Mouse (Mus musculus): ENCODE measurements around the gene Acadvl.

Gene Acadvl

DNA sequence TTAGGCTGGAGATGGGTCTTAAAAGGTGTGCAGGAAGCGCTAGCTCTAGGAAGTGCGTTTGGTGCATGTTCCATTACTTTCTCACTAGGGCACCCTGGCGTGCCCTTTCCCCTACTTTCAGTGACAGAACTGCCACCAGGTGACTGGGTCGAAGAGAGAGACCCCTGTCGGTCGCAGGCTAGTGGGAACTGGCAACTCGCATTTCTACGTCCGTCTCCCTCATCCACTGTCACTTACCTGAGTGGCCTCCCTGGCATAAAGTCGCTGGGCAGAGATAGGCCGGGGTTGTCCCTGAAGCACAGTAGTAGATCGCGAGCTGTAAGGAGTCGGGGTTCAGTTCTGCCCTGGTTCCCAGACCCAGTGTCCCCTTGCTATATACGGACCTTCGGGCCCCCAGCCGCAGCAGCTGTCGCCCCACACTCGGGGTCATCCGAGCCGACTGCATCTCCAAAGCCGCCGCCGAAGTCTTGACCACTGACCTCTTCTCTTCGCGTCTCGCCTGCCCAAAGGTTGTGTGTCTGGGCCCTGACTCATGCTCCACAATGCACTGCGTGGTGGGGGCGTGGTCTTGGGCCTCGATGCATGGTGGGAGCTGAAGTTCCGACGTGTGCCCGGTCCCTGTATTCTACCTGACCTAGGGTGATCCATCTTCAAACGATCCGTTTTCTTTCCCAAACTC is at the start of gene Acadvl:
Gene Acadvl, minus strand, starts transcription at position 532 of the 679 bp plus-strand sequence.
- peak; percentile 91 to 92 for DNase-seq

DNA sequence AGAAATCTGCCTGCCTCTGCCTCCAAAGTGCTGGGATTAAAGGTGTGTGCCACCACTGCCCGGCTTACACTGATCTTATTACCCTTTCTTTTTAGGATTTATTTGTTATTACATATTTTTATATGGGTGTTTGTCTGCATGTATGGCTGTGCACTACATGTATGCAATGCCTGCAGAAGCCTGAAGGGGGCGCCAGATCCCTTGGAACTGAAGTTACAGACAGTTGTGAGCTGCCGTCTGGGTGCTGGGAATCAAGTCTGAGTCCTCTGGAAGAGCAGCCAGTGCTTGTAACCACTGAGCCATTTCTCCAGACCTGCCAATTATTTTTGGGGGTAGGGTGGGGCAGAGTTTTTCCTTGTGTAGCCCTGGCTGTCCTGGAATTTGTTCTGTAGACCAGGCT is 47.8 kb upstream of the Acadvl start:
- no peak for DNase-seq

DNA sequence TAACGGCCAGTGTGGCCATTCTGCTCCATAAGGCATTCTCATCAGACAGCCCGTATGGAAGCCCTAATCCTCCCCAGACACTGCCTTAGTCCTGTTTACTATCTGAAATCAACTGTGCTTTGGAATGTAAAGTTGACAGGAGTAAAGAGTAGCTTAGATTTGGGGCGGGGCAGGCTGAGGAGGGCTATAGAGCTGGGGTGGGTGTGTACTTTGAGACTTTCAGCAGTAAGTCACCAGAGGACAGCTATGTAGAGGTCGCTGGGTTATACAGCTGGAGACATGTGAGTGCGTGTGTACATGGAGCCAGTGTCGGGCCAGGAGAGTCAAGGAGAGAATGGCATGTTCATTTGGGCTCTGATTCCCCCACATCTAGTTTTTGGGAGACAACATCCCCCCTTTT is 44.7 kb upstream of the Acadvl start:
- no peak for DNase-seq

DNA sequence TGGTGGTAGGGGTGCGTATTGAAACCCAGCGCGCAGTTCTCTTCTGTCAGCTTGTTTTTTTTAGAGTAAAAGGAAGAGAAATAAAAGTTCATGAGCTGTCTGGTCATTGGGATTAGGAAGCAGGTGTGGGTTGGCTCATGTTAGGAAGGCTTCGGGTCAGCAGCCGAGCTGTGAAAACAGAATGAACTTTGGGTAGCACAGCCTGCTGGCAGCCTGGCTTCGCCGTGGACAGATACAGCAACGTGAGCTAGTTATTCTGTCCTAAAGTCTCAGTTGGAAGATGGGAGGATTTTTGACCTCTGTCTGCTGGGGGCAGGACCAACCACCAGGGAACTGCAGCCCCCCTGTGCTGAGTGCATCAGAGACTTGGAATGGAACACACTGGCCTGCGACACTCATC is 42.6 kb upstream of the Acadvl start:
- no peak for DNase-seq

DNA sequence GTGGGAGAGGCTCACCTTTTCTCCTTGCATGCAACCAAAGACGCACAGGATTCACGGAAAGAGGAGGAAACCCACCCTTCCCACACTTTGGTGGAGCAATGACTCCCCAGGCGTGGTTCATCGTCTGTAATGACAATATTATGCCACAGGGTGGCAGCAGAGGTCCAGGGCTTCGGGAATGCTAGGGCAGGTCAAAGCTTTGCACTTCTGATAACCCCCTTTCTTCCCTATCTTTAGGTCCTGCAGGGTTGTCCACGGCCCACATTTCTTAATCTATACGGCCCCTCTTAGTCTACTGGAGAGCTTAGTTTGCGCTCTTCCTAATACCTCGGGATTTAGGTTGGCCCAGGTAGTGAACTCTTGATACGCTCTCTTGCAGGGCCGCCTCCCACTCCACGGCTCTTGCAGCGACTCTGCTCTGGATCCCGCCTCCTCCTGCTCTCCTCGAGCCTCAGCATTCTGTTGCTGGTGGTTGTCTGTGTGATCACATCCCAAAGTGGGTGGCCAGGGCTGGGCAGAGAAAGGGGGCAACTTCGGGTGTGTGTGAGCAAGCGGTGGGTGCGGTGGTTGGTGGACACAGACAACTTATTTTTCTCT is 40.5 kb upstream of the Acadvl start:
- peak; percentile 90 to 91 for DNase-seq

DNA sequence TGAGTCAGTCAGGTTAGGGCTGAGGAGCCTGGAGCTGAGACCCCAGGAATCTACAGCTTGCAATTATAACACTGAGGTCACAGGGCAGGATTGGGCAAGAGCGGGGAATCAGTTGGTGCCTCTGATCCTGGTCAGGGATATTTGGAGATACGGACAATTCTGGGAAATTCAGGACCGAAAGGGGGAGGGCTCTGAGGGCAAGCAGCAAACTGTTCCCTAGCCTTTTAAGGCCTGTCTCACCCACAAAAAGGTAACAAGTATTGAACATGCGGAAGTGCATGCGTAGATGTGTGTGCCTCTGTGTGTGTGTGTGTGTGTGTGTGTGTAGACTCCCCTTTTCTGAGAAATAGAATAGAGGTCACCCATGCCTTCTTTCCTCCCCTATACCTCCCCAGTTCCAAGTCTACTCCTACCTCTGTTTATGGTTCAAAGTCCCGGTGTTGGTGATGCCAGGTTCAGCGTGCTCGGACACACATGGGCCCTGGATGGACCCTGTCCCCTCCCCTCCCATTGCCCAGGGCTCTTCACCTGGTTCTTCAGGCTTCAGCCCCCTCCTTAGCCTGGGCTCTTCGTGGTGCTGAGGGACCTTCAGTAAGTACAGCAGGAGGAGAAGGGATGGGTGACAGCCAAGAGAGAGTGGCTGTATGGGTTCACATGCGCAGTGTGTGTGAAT is 38.8 kb upstream of the Acadvl start, which contains the start of gene Asgr1:
Gene Asgr1, plus strand, starts transcription at position 188 of the 673 bp plus-strand sequence.
- DNase-seq = no peak

DNA sequence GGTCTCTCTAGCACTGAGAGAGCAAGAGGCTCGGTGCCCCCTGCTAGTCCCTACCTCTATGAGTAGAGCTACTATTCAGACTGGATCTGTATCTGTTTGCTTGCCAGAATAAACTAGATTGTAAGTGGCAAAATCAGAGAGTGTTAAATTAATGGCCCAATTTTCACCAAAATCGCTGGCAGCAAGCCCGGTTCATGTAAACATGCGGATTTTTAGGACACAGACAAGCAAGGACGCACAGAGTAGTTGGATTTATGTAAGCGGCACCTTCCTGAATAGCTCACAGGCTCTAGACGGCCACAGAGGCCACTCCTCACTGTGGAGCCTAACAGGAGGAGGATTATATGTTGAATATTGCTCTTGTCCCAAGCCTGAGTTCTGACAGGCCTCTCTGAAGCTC is 37.9 kb upstream of the Acadvl start:
- peak in 1 of 2 experiments; percentile 49 for DNase-seq

DNA sequence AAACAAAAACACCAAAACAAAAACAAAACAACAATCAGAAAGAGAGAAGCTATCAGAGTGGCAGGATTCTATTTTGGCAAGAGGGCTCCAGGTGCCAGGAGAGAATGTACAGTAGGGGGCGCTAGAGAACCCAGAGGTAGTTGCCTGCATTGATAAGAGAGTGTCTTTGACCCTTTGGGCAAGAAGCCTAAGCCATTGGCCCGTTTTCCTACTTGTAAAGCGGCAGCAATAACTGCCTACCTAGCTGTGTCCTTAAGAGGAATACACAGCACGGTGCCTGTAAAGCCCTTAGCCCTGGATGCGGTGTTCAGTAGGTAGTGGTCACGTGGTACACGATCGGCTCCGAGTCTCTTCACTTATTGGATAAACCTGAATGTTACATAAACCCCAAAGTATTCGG is 34.6 kb upstream of the Acadvl start:
- DNase-seq = peak in 1 of 2 experiments; percentile 56

DNA sequence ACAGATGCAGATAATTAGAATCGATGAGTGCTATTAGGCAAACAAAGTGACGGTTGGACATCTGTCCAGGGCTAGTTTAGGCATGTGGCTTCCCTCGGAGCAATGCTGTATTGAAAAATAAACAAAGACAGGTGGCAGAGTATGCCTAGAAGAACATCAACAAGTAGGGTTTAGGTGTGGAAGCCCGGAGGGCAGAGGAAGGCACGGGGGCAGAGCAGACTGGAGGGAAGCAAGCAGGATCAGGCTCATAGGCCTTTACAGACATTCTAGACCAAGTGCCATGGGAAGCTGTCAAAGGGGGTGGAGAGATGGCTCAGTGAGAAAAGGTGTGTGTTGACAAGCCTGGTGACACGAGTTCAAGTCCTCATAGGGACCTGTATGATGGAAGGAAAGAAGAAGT is 34.2 kb upstream of the Acadvl start:
- DNase-seq = no peak

DNA sequence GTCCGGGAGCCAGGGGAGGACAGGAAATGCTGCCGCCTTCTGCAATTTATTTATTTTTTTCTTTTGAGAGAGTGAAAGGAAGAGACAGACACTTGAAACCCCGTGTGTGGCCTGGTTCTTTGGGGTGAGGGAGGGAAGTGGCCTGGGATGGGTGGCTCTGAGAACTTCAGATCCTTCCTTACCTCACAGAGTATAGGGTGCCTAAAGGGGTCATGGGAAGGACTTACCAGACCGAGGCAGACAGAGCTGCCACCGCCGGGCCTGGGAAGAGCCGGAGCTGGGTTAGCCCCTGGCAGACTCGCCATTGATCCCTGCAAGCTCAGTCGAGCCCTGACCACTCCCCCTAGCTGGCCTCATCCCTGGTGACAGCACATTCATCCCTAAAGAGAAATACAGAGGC is 30.2 kb upstream of the Acadvl start:
- DNase-seq = no peak

DNA sequence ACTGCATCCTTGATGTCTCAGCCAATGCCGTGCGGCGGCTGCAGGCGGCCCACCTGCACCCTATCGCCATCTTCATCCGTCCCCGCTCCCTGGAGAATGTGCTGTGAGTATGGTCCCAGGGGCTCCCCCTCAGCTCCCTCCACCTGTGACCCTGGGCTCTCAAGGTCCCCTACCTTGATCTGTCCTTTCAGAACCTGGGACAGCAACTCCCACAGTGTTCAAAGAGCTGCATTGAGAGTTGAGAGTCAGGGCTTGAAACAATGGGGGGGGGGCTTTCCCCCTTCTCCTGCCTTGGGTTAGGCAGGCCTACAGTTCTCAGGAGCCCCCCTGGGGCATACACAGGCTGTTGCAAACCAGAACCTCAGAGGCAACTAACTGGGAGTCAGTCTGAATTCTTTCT is 28.5 kb upstream of the Acadvl start:
- DNase-seq = no peak

DNA sequence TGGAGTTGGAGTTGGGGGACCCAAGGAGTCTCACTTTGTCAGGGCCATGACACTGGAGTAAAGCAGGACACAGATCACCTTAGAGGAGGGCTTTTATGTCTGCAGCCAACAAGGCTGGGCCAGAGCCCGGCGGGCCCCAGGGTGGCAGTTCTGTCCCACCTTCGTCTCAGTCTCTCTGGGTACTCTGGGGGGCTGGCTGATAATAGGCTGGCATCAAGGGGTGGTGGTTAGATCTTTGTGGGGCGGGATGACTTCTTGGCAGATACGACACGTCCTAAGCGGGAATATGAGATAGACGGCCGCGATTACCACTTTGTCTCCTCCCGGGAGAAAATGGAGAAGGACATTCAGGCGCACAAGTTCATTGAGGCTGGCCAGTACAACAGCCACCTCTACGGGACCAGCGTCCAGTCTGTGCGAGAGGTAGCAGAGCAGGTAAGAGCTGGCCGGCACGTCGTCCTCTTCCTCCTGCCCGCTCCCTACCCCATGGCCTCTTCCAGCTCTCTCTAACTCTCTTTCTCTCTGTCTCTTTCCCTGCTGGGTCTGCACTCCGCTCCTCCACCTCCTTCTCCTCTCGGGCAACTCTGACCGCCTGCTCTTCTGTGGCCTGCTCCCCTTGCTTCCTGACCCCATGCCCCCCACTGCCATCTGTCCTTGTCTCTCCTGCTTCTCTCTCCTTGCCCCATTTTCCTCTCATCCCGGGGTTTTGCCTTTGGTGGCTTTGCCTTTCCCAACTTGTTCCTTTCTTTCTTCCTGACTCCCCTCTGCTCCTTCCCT is 27.3 kb upstream of the Acadvl start:
- DNase-seq = peak in 1 of 2 experiments; percentile 30

DNA sequence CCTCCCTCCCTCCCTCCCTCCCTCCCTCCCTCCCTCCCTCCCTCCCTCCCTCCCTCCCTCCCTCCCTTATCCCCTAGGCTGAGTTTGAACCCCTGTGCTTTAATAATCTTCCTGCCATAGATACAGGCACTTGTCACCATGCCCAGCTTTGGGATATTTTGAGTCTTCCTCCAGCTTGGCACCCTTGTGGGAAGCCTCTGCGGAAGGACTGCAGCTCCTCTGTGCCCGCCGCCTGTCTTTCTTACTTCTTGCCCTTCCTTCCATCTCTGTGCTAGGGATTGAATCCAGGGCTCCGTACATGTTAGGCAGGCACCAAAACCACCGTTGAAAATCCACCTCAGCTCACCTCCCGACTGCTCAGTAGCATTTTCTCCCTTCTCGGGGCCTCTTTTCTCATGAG is 25.0 kb upstream of the Acadvl start:
- peak in 1 of 2 experiments; percentile 48 for DNase-seq

DNA sequence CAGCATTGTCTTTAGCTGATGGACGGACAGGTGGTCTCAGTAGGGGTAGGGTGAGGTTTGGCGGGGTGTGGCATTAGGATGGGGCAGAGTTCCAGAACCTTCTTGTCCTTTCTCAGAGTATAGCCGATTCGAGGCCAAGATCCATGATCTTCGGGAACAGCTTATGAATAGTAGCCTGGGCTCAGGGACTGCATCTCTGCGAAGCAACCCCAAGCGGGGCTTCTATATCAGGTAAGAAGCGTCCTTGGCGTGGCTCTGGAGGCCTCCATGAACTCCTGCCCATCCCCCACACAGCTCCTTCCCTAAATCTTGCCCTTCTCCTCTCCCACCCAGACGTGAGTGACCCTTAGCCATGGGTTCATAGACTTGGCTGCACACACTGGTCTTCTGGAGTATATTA is 24.4 kb upstream of the Acadvl start:
- peak in 1 of 2 experiments; percentile 21 for DNase-seq

DNA sequence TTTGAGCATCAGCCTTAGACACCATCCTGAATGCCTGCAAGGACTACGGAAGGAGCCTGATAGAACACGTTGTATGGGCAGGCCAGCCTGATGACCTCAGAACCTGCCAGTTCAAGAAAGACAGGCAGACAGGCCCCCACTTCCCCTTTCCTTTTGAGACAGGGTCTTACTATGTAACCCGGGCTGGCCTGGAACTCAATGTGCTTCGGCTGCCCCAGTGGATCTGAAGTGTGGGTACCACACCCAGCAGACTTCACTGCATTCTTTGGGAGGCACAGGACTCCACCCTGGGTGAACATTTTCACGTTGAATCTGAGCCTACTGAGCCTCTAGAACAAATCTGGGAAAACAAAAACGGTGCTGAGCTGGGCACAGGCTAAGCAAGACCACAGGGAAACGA is 23.0 kb upstream of the Acadvl start:
- no peak for DNase-seq

DNA sequence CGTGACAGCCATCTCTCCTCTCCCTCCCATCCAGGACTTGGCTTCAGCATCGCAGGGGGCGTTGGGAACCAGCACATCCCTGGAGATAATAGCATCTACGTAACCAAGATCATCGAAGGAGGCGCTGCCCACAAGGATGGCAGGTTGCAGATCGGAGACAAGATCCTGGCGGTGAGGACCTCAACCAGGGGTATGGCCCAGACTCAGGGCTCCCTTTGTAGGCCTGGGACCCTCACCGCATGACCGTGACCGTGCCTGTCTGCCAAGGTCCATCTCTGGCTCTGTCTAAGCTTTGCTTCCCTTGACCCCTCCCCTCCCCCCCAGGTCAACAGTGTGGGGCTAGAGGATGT is 16.1 kb upstream of the Acadvl start:
- peak in 1 of 2 experiments; percentile 11 for DNase-seq

DNA sequence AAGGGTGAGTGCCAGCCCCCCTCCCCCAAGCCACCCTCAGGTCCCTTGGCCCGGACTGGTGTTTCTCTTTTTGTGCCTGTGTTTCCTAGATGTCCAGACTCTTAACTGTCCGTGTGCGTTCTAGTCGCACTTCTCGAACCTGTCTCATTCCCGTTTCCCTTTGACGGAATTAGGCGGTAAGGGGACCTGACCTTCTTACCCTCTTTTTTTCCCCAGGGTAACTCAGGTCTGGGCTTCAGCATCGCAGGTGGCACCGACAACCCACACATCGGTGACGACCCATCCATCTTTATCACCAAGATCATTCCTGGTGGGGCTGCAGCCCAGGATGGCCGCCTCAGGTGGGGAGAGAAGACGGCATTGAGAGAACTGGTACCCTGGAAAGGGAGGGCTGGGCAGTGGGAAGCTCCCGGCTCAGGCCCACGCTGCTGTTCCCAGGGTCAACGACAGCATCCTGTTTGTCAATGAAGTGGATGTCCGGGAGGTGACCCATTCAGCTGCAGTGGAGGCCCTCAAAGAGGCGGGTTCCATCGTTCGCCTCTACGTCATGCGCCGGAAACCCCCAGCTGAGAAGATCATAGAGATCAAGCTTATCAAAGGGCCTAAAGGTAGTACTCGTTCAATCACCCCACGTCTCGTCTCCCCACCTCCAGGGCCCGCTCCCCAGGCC is 15.6 kb upstream of the Acadvl start:
- DNase-seq = peak in 1 of 2 experiments; percentile 10

DNA sequence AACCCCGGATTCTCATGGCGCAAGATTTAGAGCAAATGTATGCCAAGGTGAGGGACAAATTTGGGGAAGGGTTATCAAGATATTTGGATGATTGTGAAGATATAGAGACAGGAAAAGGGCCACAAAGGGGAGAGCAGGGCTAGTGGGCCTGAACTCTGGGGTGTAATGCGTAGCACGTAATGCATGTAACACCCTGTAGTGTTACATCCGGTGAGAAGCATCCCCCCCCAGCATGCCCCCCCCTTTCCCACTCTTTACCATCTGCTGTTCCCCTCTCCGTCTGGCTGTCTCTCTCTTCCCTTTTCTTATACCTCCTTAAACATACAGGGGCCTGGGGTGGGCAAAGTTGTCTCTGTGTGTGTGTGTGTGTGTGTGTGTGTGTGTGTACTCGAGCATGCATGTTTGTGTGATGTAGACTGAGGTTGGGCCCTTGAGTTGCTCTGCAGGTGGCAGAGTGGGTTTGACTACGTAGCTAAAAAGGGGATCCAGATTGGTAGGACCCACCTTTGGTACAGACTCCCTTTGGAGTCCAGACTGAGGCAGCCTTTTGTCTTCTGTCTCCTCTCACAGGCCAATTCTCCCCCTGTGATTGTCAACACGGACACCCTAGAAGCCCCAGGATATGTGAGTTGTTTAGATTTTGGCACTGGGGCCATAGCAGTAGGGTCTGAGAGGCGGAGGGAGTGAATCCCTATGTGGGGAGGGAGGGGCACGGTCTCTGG is 14.8 kb upstream of the Acadvl start:
- peak in 1 of 2 experiments; percentile 24 for DNase-seq

DNA sequence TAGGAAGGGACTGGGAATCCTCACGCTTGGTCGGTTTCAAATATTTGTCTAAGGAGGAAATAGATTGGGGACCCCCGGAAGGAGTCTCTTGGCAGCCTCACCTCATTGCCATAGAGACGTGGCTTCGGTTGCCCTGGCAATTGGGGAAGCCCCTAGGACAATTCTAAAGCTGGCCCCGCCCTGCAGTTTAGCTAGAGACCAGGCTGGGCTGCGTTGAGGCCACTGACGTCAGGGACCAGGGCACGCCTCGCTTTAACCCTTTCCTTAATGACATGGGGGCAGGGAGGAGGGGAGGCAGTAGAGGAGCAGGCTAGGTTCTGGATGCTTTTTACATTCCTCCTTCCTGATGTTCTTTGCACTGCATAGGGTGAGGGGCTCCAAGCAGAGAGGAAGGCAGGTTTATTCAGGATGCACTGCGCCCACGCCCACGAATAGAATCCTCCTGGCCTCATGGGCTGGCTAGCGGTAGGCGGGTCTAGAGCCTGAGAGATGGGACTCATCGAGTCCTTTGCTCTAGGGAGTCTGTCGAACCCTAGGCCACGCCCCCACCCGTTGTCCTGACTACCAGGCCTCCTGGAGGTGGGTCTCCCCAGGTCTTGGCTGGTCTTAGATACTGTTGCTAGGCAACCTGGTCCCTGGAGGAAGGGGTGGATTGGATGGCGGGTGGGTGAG is 14.1 kb upstream of the Acadvl start:
- DNase-seq = peak; percentile 83 to 86

DNA sequence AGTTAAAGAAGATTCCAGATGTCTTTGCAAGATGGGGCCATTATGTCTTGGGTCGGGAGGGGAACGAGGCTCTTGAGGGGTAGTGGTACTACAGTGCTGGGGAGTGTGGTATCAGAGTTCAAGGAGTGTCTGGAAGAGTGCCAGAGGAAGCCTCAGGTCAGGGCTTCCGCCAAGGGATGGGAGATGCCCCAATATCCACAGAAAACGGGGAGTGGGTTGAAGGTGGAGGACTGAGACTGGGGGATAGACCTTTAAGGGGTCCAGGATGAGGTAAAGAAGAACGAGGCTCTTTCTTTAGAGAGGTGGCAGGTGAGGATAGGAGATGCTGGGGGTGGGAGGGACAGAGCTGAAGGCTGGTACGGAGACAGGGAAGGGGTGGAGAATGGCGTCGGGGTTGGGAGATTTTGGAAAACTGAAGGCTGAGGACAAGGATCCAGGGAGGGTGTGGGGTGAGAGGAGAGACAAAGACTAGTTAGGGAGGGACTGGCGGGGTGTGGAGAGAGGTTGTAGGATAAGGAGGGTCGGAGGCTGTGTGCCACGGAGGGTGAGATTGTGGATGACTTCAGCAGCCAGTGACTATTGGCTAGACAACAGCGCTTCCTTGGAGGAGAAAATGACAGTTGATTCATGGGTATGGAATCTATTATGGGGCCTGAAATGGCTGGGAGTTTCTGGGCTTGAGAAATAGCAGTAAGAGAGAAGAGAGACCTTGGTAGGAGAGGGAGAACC is 13.4 kb upstream of the Acadvl start:
- peak in 1 of 2 experiments; percentile 41 for DNase-seq

DNA sequence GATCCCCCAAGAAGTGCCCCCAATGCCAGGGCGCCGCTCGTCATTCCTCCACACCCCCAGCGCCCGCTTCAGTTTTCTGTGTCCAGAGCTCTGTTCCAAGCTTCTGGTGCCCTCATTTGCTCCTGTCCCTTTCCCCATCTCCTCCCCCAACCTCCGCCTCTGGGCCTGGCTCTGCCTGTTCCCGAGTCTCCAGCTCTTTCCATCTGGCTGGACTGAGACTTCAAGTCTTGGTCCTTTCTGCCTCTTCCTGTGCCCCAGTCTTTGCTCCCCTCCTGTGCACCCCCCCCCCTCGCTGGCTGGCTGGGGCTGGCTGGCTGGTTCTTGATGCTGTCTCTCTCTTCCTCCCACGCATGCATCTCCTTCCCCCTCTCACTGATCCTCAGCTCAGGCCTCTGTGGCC is 12.2 kb upstream of the Acadvl start:
- DNase-seq = peak; percentile 52 to 65

All from cerebellum, postnatal 14 days (tissue).